Mouse (Mus musculus) liver, postnatal 0 days (tissue): ENCODE results near the gene Got1.
A peak's percentile ranks its signal among the peaks of the same experiment; 100 is the strongest.

Experiments used
- CTCF ChIP-seq: sonication (generic); IDR thresholded peaks from 2 replicates; pipeline ENCODE4 v1.5.1; 2016; ENCODE audit warnings: antibody characterized with exemption, low read depth
- EP300 ChIP-seq: IDR thresholded peaks from 2 replicates; pipeline ENCODE4 v1.6.1; 2016; ENCODE audit warnings: antibody characterized with exemption, low read depth, mild to moderate bottlenecking

- TF ChIP-seq CTCF (peak; percentile 86), EP300 (no peak)
These were observed 5.9 kb upstream of the Got1 start for GRCm38 (mm10) chr19:43530197-43530770.
